Mouse (Mus musculus): ENCODE data around the gene Pou2f3. TPM values are rescaled to one million over a fixed set of nuclear protein-coding genes. Genes with fewer than 3 reads are reported as not detected.

The Pou2f3 gene
- total RNA-seq, 2 experiments from 2014 or later: not detected

DNA sequence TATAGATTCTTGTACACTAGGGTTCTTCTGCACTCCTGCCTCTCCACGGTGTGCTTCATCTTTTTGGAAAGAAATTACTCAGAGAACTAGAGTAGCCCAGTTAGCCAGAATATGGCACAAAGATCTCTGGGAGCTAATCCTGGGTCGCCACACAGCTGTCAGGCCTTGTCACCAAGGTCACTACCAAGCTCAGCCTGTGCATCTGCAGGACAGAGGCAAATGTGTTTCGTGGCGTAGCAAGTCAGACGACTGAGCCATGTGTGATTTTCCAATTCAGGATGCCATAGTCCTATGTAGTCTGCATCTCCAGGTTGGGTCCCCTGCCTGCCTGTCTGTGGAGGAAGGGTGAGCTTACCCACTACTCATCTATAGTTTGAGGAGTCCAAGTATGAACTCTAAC lies 22.9 kb upstream of the Pou2f3 start:
- no peak for ATAC-seq (replicated peaks; ENCODE audit: low FRiP score, poor library complexity, severe bottlenecking)

DNA sequence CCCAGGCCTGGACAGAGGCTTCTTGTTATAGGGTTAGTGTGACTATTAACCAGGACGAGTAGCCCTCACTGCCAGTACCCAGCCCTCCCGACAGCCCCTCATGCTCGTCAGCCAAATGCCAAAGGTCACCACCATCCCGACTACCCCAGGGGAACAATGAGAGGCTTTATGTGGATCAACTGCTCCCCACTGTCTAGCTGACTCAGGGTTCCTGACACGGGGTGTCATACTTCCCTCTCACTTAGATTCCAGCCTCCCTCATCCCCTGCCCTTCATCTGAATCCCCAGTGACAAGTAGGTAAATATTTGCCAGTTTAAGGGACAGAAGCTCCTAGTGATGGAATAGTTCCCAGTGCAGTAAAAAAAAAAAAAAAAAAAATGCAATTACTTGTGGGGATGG lies 22.1 kb upstream of the Pou2f3 start:
- no peak for ATAC-seq (replicated peaks; ENCODE audit: low FRiP score, poor library complexity, severe bottlenecking)

DNA sequence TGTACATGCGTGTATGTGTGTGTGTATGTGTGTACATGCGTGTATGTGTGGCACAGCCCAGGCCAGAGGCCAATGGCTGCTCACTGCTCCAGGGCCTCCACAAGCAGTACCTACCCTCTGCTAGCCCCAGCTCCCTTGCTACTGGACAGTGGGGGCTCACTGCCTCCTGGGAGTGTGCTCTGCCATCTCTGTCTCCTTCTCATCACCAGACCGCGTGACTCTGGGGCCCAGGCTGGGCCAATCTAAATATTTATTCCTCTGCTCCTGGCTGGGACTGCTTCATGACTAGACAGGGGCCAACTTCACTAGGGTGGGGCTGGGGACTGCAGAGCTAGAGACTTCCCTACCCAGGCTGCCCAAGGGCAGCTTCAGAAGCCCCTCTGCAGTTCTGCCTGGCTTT lies 21.6 kb upstream of the Pou2f3 start:
- ATAC-seq (replicated peaks; ENCODE audit: low FRiP score, poor library complexity, severe bottlenecking): no peak

DNA sequence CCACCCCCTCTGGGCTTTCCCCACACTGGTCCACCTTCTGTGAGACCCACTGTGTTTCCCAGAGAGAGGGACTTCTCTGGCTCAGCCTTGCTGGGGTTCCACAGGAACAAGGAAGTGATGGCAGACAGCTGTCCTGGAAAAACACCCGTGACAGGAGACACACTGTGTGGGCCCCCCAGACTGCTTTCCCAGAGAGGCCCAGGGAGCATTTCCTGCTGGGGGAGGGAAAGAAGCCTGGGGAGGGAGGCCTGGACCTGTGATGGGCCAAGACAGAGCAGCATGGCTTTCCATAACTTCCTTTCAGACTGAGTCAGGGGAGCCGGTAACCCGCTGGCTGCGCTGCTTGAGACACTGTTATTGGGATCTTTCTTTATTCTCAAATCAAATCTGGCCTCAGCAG lies 20.7 kb upstream of the Pou2f3 start:
- no peak for ATAC-seq (replicated peaks; ENCODE audit: low FRiP score, poor library complexity, severe bottlenecking)

DNA sequence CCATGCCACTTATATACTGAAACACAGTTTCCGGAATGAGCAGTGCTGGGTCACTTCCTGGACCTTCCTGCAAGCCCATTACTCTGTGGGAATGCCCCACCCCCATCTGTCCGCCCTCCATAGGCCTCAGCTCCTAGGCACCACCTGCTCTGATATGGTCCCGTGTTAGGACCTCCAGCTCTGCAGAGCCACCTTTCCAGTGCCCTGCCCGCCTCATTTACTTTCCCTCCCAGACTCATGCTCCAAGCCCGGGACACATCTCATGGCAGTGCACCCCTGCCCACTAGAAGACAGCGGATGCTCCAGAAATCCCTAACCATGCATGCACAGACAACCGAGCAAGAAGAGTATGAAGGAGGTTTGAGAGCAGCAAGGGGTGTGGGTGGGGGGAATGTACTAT lies 19.8 kb upstream of the Pou2f3 start:
- ATAC-seq (replicated peaks; ENCODE audit: low FRiP score, poor library complexity, severe bottlenecking): no peak

DNA sequence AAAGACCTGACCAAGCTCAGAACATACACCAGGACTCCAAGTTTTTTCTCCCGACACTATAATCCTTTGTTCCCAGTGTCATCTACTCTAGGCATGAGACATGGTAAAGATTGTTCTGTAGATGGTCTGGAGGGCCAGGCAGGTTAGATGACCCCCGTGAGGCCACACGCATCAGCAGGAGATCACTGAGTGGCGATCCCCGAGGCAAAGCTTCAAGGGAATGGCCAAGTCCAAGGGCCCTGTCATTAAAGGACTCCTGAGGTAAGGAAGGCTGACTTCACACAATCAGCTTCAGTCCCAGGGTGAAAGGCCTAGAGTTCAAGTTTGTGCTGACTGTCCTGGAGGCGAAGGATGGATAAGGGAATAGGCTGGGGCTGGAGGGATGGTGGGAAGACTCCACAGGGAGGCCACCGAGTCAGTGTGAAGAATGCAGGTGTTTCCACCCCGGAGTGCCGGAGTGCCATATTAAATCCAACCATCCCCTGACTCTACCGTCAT lies 19.3 kb upstream of the Pou2f3 start:
- no peak for ATAC-seq (replicated peaks; ENCODE audit: low FRiP score, poor library complexity, severe bottlenecking)

DNA sequence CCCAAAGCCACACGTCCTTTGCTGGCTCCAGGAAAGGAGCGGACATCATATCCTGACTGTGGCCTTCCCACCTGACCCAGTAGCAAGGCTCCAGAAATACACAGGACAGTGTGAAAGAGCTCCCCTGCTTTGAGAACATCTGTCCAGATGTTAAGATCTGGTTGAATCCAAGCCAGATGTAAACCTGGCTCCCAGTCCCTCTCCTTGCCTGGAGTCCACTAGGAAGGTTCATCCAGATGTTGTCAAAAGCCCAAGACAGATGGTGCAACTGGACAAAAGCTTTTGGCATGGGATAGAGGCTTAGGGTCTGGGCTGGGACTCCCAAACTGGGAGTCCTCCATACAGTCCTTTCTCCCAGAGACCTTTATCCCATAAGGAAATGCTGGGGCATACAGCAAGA lies 18.6 kb upstream of the Pou2f3 start:
- no peak for ATAC-seq (replicated peaks; ENCODE audit: low FRiP score, poor library complexity, severe bottlenecking)

DNA sequence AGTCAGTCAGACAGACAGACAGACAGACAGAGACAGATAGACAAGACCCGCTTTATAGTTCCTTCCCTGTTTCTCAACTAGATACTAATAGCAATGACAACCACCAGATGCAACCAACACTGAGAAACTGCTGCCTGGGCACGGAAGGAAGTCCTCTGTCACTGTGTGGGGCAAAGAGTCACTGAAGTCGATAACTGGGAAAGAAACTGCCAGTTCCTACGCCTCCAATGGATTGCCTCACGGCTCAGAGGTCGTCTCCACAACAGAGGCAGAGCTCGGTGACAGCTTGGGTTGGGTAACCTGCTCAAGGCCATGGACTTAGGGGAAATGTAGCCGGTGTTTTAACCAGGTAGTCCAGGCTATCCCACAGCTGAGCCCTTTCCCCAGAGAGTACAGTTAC lies 17.5 kb upstream of the Pou2f3 start:
- ATAC-seq (replicated peaks; ENCODE audit: low FRiP score, poor library complexity, severe bottlenecking): no peak

DNA sequence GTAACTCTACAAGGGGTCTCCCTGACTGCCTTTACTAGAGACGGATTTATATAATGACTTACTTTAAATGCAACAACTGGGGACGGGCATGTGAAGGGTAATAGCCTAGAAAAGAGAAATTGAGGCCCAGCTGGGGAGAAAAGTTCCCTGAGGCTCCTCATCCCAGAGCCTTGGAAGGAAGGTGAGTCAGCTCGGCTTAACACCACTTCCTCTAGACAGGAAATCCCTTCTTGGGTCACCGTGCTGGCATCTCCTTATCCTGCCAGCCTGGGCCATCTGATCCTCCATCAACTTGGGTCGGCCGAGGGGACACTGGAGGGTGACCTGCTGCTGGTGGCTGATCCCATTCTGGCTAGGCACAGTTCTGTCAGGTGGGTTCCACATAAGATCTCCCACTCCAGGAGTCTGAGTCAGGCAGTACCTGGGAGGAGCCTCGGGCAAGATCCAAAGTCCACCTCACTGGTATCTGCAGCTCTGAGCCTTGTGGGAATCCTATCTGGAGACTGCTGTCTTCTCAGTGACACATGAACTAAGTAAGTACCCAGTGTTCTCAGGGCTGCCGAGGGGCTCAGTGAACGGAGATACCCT lies 16.5 kb upstream of the Pou2f3 start:
- no peak for ATAC-seq (replicated peaks; ENCODE audit: low FRiP score, poor library complexity, severe bottlenecking)

DNA sequence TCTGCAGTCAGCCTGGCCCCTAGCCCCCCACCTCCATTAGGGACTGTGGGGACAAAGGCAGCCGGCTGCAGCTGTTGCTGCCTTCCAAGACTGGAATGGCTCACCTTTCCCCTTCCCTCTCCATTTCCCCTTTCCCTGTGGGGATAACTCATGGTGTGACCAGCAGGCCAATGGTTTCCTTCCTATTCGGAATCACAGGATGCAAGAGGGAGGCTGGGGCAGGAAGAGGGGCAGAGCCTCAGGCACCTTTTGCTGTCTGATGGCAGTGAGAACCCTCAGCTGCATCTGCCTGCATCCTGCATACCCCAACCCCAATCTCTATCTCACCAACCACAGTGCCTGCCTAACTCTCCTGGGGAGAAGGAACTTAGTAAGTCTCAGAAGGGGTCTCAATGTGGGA lies 15.3 kb upstream of the Pou2f3 start:
- no peak for ATAC-seq (replicated peaks; ENCODE audit: low FRiP score, poor library complexity, severe bottlenecking)

DNA sequence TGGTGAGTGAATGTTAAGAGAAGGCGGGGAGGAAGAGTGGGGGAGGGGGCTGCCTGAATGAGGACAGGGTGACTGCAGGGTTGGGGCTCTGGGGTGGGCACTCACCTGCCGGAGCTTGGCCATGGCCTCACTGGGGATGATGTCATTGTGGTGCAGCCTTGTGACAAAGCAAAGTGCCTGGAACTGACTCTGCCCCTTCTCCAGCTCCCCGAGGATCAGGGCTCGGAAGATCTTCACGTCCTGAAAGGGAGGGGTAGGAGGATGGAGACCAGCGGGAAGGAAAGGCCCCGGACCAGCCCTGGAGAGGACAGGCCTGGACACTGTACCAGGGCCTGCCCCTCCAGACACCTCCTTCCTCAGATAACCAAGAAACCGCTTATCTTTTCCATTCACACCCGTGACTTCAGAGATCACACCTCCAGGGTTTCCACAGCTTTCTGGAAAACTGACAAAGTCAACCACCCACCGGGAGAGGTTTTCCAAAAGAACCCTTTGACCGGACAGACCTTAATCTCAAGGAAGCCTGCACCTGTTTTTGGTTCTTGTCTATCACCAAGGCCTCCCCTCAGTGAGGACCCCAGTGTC lies 14.7 kb upstream of the Pou2f3 start:
- peak; percentile 81 for ATAC-seq (replicated peaks; ENCODE audit: low FRiP score, poor library complexity, severe bottlenecking)

DNA sequence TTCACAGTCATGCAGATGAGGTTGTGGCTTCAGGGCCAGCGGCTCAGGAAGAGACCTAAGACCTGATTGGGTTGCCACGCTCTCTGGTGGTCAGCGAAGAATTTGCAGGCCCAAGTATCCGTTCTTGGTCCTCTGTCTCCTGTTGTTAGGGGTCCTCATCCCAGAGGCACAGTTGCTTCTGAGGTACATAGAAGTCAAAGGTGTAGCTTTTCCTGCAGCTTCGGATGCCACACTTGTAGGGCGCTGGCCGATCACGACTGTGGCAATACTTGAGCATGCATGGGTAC lies 12.2 kb upstream of the Pou2f3 start:
- no peak for ATAC-seq (replicated peaks; ENCODE audit: low FRiP score, poor library complexity, severe bottlenecking)

DNA sequence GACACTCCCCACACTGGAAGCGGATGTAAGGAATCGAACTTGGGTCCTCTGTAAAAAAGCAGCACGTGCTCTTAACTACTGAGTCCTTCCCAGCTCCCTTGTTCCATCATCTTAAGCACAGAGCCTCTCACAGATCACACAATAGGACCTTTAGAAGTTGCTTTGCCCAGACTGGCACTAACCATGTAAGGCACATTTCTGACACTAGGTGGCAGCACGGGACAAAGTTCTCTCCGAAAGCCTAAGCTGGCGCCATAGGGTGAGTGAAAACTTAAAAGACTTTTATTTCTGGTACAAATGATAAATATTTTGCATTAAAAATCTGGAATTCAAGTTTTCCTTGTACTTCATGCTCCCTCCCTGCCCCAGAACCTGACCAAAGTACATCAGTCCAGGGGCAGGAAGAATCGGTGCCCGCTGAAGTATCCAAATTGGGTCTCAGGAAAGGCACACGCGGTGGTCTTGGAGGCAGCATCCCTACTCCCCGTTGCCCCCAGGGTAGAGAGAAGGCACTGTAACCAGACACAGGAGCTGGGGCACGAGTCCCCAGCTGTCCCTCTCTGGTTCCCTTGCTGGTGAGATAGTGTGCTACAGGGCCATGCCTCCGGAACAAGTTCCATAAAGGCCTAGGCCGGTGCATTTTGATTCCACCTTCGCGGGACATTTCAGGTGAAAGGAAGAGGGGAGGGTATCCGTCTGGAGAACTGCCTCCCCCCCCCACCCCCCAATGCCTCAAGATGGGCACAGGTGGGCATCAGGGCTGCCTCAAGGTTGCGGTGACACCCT lies 11.7 kb upstream of the Pou2f3 start:
- ATAC-seq (replicated peaks; ENCODE audit: low FRiP score, poor library complexity, severe bottlenecking): peak; percentile 66; the same call in 1 of the 2 replicates

DNA sequence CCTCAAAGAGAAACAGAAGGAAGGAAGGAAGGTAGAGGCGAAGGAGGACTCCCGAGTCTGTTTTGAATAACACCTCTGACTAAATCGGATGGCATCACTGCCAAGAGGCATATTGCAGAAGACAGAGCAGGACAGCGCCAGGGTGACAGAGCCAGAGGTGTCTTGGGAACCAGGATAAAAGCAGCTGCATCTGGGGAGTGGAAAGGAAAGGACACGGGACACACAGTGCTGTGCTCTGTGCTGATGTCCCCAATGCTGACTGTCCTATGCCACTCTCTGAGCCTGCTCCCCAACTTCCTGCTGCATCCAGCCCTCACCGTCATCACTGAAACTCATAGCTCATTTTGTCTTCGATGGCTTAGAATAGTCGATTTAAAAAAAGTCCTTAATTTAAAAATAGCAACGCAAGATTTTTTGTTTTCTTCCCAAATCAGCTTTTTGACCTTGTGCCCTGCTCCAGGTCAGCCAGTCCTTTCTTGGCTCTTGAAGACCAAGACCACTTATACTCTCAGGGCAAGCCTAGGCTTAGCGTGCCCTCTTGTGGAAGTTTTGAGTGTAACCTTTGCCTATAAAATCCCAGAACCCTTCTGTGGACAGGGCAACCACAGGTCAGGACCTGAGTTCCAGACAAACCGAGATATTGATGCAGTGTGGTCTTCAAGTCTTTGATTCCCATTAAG lies 742 bp upstream of the Pou2f3 start:
- no peak for ATAC-seq (replicated peaks; ENCODE audit: low FRiP score, poor library complexity, severe bottlenecking)

DNA sequence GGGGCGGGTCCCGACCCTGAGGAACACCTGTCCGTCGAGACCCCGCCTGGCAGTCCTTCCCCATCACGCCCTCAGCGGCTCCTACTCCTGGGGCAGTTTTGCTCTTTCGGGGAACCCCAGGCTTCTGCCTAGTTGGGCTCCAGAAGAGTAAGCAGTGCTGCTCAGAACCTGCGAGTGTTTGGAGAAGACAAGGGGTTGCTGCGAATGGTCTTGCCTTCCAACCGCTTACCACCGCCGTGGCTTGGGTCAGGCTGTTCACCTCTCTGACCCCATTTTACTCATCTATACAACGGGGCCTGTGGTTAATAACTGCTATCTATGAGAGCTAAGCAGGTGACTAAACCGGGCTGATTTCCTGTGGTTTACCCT lies 4.2 kb downstream of the Pou2f3 start:
- ATAC-seq (replicated peaks; ENCODE audit: low FRiP score, poor library complexity, severe bottlenecking): no peak

DNA sequence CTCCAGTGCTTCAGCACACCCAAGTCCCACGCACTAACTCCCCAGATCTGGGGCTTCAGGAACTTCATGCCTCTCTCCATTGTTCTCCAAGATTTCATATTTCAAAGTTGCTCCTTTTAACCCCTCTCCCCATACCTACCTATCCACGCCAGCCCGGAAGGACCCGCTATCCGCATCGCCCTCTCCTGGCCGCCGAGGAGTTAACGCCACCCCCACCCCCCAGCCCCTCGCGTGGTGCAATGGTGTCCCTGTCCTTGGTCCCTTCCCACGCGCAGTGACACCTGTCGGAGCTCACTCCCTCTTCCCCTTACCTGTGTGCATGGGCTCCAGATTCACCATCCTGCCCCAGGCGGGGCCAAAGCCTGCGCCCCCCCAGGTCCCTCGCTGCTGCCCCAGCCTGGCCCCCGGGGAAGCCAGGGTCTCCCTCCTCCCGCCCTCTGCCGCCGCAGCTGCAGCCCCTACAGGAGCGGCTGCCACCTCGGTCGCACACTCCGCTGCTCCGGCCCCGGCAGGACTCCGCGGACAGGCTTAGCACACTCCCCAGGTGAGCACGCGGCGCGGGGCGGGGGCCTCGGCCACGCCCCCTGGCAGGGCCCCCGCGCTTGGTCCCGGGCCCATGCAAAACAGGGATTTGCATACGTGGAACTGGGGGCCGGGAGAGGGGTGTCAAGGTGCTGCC lies 4.7 kb downstream of the Pou2f3 start:
- ATAC-seq (replicated peaks; ENCODE audit: low FRiP score, poor library complexity, severe bottlenecking): no peak

DNA sequence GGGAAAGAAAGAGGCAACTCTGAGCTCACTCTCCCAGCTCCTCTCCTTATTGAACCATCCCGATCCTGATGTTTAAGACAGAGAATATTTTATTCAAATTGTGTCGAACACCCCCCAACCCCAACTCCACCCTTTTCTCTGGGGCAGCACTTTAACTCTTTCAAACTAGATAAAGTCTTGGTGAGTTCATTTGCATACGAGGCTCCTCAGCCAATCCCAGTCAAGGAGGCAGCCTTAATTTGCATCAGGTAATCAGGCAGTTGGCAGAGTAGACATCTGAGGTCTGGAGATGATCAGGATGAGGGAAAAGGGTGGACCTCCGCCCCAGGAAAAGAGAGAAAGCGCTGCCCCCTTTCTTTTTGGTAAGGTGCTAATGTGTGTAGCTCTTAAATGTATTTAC lies 10.0 kb downstream of the Pou2f3 start:
- ATAC-seq (replicated peaks; ENCODE audit: low FRiP score, poor library complexity, severe bottlenecking): no peak

DNA sequence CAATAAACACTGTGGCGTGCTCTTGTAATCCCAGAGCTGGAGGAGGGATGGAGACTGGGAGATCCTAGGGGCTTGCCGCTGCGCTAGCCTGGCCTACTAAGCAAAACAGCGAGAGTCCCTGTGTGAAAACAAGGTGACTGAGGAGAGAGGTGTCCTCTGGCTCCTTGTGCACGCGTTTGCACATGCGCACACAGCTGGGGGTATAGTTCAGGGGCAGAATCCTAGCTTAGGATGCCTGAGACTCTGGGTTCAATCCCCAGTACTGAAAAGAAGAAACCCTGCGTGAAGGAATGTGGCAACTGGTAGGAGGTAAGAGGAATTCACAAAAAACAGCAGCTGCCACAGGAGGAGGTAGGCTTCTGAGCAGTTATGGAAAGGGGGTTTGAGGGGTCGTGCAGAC lies 16.2 kb downstream of the Pou2f3 start:
- no peak for ATAC-seq (replicated peaks; ENCODE audit: low FRiP score, poor library complexity, severe bottlenecking)

DNA sequence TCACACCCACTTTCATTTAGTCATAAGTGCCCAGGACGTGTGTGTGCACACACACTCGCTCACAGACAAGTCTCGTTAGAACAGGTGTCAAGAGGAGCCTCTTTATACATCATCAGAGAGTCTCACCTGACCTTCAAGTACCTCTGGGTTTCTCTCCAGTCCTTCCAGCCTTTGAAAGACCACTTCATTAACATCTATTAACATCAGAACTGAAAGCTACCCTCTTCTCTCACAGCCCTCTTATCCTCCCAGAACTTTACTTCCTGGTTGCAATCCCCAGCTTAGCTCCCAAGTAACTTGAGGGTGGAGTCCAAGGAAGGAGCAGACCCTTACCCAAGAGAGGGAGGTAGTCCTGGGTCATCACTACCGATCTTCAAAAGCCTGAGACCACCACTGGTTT lies 18.6 kb downstream of the Pou2f3 start:
- no peak for ATAC-seq (replicated peaks; ENCODE audit: low FRiP score, poor library complexity, severe bottlenecking)

DNA sequence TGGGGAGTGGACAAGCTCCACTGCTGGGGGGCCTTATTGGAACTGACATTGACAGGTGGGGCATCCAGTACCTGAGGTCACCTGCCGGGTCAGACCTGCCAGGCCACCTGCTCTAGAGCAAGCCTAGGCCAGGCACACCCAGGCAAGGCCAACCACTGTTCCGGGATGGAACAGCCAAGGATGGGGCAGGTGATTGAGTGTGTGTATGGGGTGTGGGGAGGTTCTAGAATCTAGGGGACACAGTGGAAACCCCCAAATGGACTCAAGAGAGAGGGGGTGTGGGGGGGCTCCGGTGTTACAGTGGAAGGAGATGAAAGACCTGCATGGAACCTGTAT lies 21.2 kb downstream of the Pou2f3 start:
- ATAC-seq (replicated peaks; ENCODE audit: low FRiP score, poor library complexity, severe bottlenecking): no peak

Data from erythroid progenitor cell, adult 5-6 weeks (primary cell).